Mouse (Mus musculus) forebrain, embryonic 11.5 days (tissue): ENCODE measurements around the gene Scly. TPM values are rescaled to one million over a fixed set of nuclear protein-coding genes. Genes with fewer than 3 reads are reported as not detected.

Source experiments
- polyA plus RNA-seq: library from polyadenylated mRNA; unstranded; fragments of >200 nt; fragmentation: Nextera tagmentation; extraction: Ambion mirVana; gene quantifications from 2 replicates; pipeline ENCODE4 v1.2.1, GENCODE M21; 2014

The Scly gene
- polyA plus RNA-seq, 1 experiment from 2014 or later = 14.2 TPM

Other genes with a start within 250 kb of the Scly start
- 0.37 and 0.51 TPM in 2 replicates for gene Rbm44, start 153.2 kb upstream of the Scly start, polyA plus RNA-seq
- gene Ramp1, start 118.5 kb upstream of the Scly start, polyA plus RNA-seq = 0.12 and 0.41 TPM in 2 replicates
- gene Ube2f, start 48.0 kb upstream of the Scly start, polyA plus RNA-seq = 78.9 and 84.7 TPM in 2 replicates
- 0.04 and 0.08 TPM in 2 replicates for gene Espnl, start 23.7 kb downstream of the Scly start, polyA plus RNA-seq
- not detected in 2 replicates for gene Klhl30, start 52.7 kb downstream of the Scly start, polyA plus RNA-seq
- gene Erfe, start 68.1 kb downstream of the Scly start, polyA plus RNA-seq = 0.91 and 2.0 TPM in 2 replicates
- gene Ilkap, start 100.5 kb downstream of the Scly start, polyA plus RNA-seq = 161 and 166 TPM in 2 replicates
- gene Hes6, start 115.7 kb downstream of the Scly start, polyA plus RNA-seq = 258 and 260 TPM in 2 replicates
- gene Per2, start 161.0 kb downstream of the Scly start, polyA plus RNA-seq = 2.7 and 3.6 TPM in 2 replicates
- 9.1 and 10.3 TPM in 2 replicates for gene Traf3ip1, start 196.3 kb downstream of the Scly start, polyA plus RNA-seq
- 11.9 and 12.7 TPM in 2 replicates for gene Asb1, start 242.2 kb downstream of the Scly start, polyA plus RNA-seq